ENCODE assay signal across 8 mouse cellular contexts in genomic region chr4:44004126-44004525, GRCm38 (mm10). TPM values are rescaled to one million over a fixed set of nuclear protein-coding genes. Genes with fewer than 3 reads are reported as not detected.
DNase-seq lines count a peak whose midpoint lies in the region; ATAC-seq and TF ChIP-seq lines count a peak whose summit lies in the region.

Gene Clta (plus strand): TSS chr4:44004452.

- no peak for TF ChIP-seq CTCF in olfactory bulb, adult 2 months (IDR thresholded peaks at IDR 0.05; ENCODE audit: insufficient read depth, low read depth, low read length)

- no peaks in the 10 kb centered on the region for H3K4me1 ChIP-seq in forebrain, embryonic 11.5 days (replicated peaks; ENCODE audit: control insufficient read depth, insufficient read depth, low read length)
- H3K4me1 ChIP-seq in limb, embryonic 14.5 days (ENCODE audit: control insufficient read depth, insufficient read depth, low read length), result no peaks in the 10 kb centered on the region
- no peaks in the 10 kb centered on the region for H3K4me1 ChIP-seq in olfactory bulb, adult 2 months (ENCODE audit: control insufficient read depth, insufficient read depth, low read length)

- no peaks in the 10 kb centered on the region for H3K36me3 ChIP-seq in forebrain, embryonic 11.5 days (ENCODE audit: control insufficient read depth, insufficient read depth, low read length)
- no peaks in the 10 kb centered on the region for H3K36me3 ChIP-seq in limb, embryonic 14.5 days (ENCODE audit: control insufficient read depth, insufficient read depth, low read length)

- H3K9me3 ChIP-seq in forebrain, embryonic 11.5 days (ENCODE audit: control insufficient read depth, low read length), result no peaks in the 10 kb centered on the region
- H3K9me3 ChIP-seq in limb, embryonic 14.5 days (ENCODE audit: control insufficient read depth, low read length), result no peaks in the 10 kb centered on the region

- WGBS in forebrain, embryonic 11.5 days, result 88% methylated on average over 5 of the region's 5 CpGs
- WGBS in limb, embryonic 14.5 days, result 88% methylated on average over 5 of the region's 5 CpGs
- 87% methylated on average over 5 of the region's 5 CpGs for WGBS in olfactory bulb, adult 2 months

- H3K27me3 ChIP-seq in forebrain, embryonic 11.5 days (ENCODE audit: control insufficient read depth, insufficient read depth, low read length), result no peaks in the 10 kb centered on the region
- no peaks in the 10 kb centered on the region for H3K27me3 ChIP-seq in limb, embryonic 14.5 days (ENCODE audit: control insufficient read depth, insufficient read depth, low read length)

- intact Hi-C loops in heart, postnatal 36 days (cut with DNase I), result no loop called here

- TF ChIP-seq POLR2A in limb, embryonic 14.5 days (IDR thresholded peaks at IDR 0.05; ENCODE audit: borderline replicate concordance, extremely low read depth, insufficient read depth, insufficient read length), result no peak
- TF ChIP-seq POLR2A in olfactory bulb, adult 2 months (IDR thresholded peaks at IDR 0.05; ENCODE audit: insufficient read depth, low read depth, low read length), result no peak

- no peak within 1 kb of the TSS for H3K27ac ChIP-seq in forebrain, embryonic 11.5 days (ENCODE audit: low read depth, low read length)
- no peak within 1 kb of the TSS for H3K27ac ChIP-seq in limb, embryonic 14.5 days (replicated peaks; ENCODE audit: low read depth, low read length)
- H3K27ac ChIP-seq in olfactory bulb, adult 2 months (ENCODE audit: insufficient read depth, low read depth, low read length), result no peak within 1 kb of the TSS

- no peak within 1 kb of the TSS for H3K4me2 ChIP-seq in forebrain, embryonic 11.5 days (ENCODE audit: low read depth, low read length, severe bottlenecking)
- no peak within 1 kb of the TSS for H3K4me2 ChIP-seq in limb, embryonic 14.5 days (replicated peaks; ENCODE audit: low read depth, low read length, severe bottlenecking)

- H3K4me3 ChIP-seq in forebrain, embryonic 11.5 days (ENCODE audit: low read depth, low read length), result no peak within 1 kb of the TSS
- H3K4me3 ChIP-seq in limb, embryonic 14.5 days (replicated peaks; ENCODE audit: low read length), result no peak within 1 kb of the TSS
- no peak within 1 kb of the TSS for H3K4me3 ChIP-seq in olfactory bulb, adult 2 months (ENCODE audit: insufficient read depth, low read depth, low read length)

- peak in 1 of 2 experiments; percentile 6 for DNase-seq in adrenal gland, adult 18-20 months (ENCODE audit: low spot score in 2 of 2)
- no peak for DNase-seq in adrenal gland, adult (ENCODE audit: inconsistent age in 2 of 2, low spot score in 1 of 2)
- peak; percentile 31 for DNase-seq in R1 (ENCODE audit: low read depth, low spot score)
- no peak for DNase-seq in forebrain, embryonic 11.5 days (ENCODE audit: low spot score)
- DNase-seq in heart, postnatal 36 days, result no peak
- DNase-seq in limb, embryonic 14.5 days (ENCODE audit: low spot score), result no peak
- no peak for DNase-seq in frontal cortex, postnatal 14 days (ENCODE audit: low spot score in 2 of 2)

- ATAC-seq in forebrain, embryonic 11.5 days (replicated peaks; ENCODE audit: low FRiP score), result no peak
- no peak for ATAC-seq in limb, embryonic 14.5 days (ENCODE audit: low FRiP score, low read depth)

- no peak within 1 kb of the TSS for H3K9ac ChIP-seq in forebrain, embryonic 11.5 days (ENCODE audit: low read length)
- no peak within 1 kb of the TSS for H3K9ac ChIP-seq in limb, embryonic 14.5 days (ENCODE audit: low read depth, low read length, severe bottlenecking)

RNA-seq across cellular contexts. Expression of gene Clta, which starts in this region (rescaled TPM):
- total RNA-seq in adrenal gland, adult 18-20 months (2021), result 100 to 1,000 TPM; 169 to 180 TPM
- polyA plus RNA-seq in forebrain, embryonic 11.5 days (2014; fragmentation: Nextera tagmentation; extraction: Ambion mirVana), result 211 and 223 TPM in 2 replicates
- total RNA-seq in heart, postnatal 36 days (2021), result 10 to 100 TPM; 81.1 to 85.3 TPM
- polyA plus RNA-seq in limb, embryonic 14.5 days (2012; rRNA removed), result 278 and 361 TPM in 2 replicates
- 252 and 264 TPM in 2 replicates for polyA plus RNA-seq in limb, embryonic 14.5 days (2014; fragmentation: Nextera tagmentation; extraction: Ambion mirVana)
- polyA plus RNA-seq in olfactory bulb, adult 2 months (2012; ENCODE audit: insufficient read depth, insufficient read length, low replicate concordance, missing spikeins), result not detected in 2 replicates
